Mouse (Mus musculus) ES-Bruce4 (cell line): ENCODE data around the gene Cd83.

Source experiments
- CTCF ChIP-seq: IDR thresholded peaks from one replicate; pipeline ENCODE4 v1.8.1; 2011; ENCODE audit warnings: low read depth, low read length
- POLR2A ChIP-seq: IDR thresholded peaks from one replicate; pipeline ENCODE4 v1.8.1; 2011; ENCODE audit warnings: low read length; ENCODE audit not compliant: insufficient read depth

DNA sequence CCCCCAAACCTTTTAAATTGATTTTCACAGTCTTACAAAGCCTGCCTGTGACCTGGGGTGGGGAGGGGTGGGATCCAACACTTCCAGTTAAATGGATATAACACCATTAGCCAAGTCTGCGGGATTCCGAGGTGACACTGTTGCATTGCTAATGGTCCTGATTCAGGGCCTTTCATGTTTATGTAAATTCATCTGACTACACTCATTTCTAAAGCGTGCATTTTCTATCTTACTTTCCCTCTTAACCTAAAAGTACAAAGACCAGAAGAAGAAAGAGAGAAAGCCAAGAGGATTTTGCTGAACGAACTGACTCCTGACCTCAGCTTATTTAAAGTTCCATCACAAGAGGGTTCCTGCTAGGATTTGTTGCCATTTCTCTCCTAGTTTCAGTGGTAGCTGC is 53.2 kb downstream of the Cd83 start:
- TF ChIP-seq CTCF (no peak), POLR2A (no peak)
